18 mouse cellular contexts compared by ENCODE assay signal in genomic region chr13:44908790-44909189, GRCm38 (mm10).
A peak's percentile ranks its signal among the peaks of the same experiment; 100 is the strongest.
DNase-seq lines count a peak whose midpoint lies in the region; ATAC-seq and TF ChIP-seq lines count a peak whose summit lies in the region.
"Had no signal": no experiment of that assay in that cellular context is flagged by ENCODE, and none has a peak within 500 bp of the region (broad histone marks: within the 10 kb centered on the region; RNA-seq: fewer than 3 reads in every experiment).

No protein-coding gene starts in this region.

- no peak overlapping the region for H3K9ac ChIP-seq in hindbrain, postnatal 0 days (replicated peaks; ENCODE audit: low read length)
- no peak overlapping the region for H3K9ac ChIP-seq in hindbrain, embryonic 14.5 days
- no peak overlapping the region for H3K9ac ChIP-seq in lung, postnatal 0 days (replicated peaks; ENCODE audit: low read depth)
- no peak overlapping the region for H3K9ac ChIP-seq in embryonic facial prominence, embryonic 15.5 days
- H3K9ac ChIP-seq: forebrain, postnatal 0 days; limb, embryonic 15.5 days; neural tube, embryonic 12.5 days had no signal

- peaks cover 25% of the 10 kb centered on the region; the same call in 1 of the 2 replicates for H3K36me3 ChIP-seq in hindbrain, postnatal 0 days (ENCODE audit: insufficient read depth, low read length)
- peaks cover 93% of the 10 kb centered on the region for H3K36me3 ChIP-seq in hindbrain, embryonic 14.5 days (replicated peaks; ENCODE audit: control insufficient read depth, insufficient read depth)
- H3K36me3 ChIP-seq in lung, postnatal 0 days (ENCODE audit: insufficient read depth, low read length) = peaks cover 27% of the 10 kb centered on the region; the same call in 1 of the 2 replicates
- H3K36me3 ChIP-seq in embryonic facial prominence, embryonic 15.5 days = peaks cover 38% of the 10 kb centered on the region

- WGBS in hindbrain, postnatal 0 days = 22% methylated on average over 1 of the region's 1 CpGs
- 17% methylated on average over 1 of the region's 1 CpGs for WGBS in hindbrain, embryonic 14.5 days
- whole genome bisulfite sequencing in lung, postnatal 0 days = 29% methylated on average over 1 of the region's 1 CpGs
- 25% methylated on average over 1 of the region's 1 CpGs for WGBS in embryonic facial prominence, embryonic 15.5 days

- H3K4me1 ChIP-seq in hindbrain, postnatal 0 days (ENCODE audit: insufficient read depth, low read length) = peaks cover 15% of the 10 kb centered on the region
- H3K4me1 ChIP-seq in hindbrain, embryonic 14.5 days (replicated peaks; ENCODE audit: control insufficient read depth, insufficient read depth, low read length) = peaks cover 9% of the 10 kb centered on the region; the same call in 1 of the 2 replicates
- H3K4me1 ChIP-seq in lung, postnatal 0 days (ENCODE audit: insufficient read depth, low read depth, low read length) = peaks cover 7% of the 10 kb centered on the region; the same call in 1 of the 2 replicates
- peaks cover 47% of the 10 kb centered on the region for H3K4me1 ChIP-seq in embryonic facial prominence, embryonic 15.5 days

- no peak for ATAC-seq in hindbrain, postnatal 0 days
- ATAC-seq in hindbrain, embryonic 14.5 days (ENCODE audit: low FRiP score) = no peak
- ATAC-seq in lung, postnatal 0 days = no peak
- no peak for ATAC-seq in embryonic facial prominence, embryonic 15.5 days (ENCODE audit: insufficient number of reproducible peaks, low FRiP score, low TSS enrichment, low read depth)
- ATAC-seq: Patski had no signal

- no peaks in the 10 kb centered on the region for H3K27me3 ChIP-seq in hindbrain, postnatal 0 days (ENCODE audit: insufficient read depth, low read length)
- no peaks in the 10 kb centered on the region for H3K27me3 ChIP-seq in hindbrain, embryonic 14.5 days (ENCODE audit: control insufficient read depth, insufficient read depth, low read length)
- no peaks in the 10 kb centered on the region for H3K27me3 ChIP-seq in lung, postnatal 0 days (replicated peaks; ENCODE audit: insufficient read depth, low read length)
- H3K27me3 ChIP-seq in embryonic facial prominence, embryonic 15.5 days = no peaks in the 10 kb centered on the region
- H3K27me3 ChIP-seq: limb, embryonic 15.5 days; neural tube, embryonic 12.5 days; Patski had no signal

- H3K4me3 ChIP-seq in hindbrain, postnatal 0 days (ENCODE audit: low read length) = no peak overlapping the region
- H3K4me3 ChIP-seq in hindbrain, embryonic 14.5 days (replicated peaks; ENCODE audit: low read length) = no peak overlapping the region
- no peak overlapping the region for H3K4me3 ChIP-seq in lung, postnatal 0 days (ENCODE audit: low read depth, low read length)
- no peak overlapping the region for H3K4me3 ChIP-seq in embryonic facial prominence, embryonic 15.5 days (replicated peaks)
- H3K4me3 ChIP-seq: limb, embryonic 15.5 days; neural tube, embryonic 12.5 days had no signal

- no peak for TF ChIP-seq CTCF in hindbrain, postnatal 0 days (IDR thresholded peaks at IDR 0.05; ENCODE audit: low read depth)
- TF ChIP-seq CTCF in lung, postnatal 0 days (IDR thresholded peaks at IDR 0.05) = no peak

- TF ChIP-seq EP300 in lung, postnatal 0 days (IDR thresholded peaks at IDR 0.05) = no peak

- DNase-seq in heart, adult 11 months = peak; percentile 56
- no peak for DNase-seq in heart, adult 18-20 months
- no peak for DNase-seq in hindbrain, postnatal 0 days (ENCODE audit: low spot score)
- no peak for DNase-seq in hindbrain, embryonic 14.5 days (ENCODE audit: low spot score)
- peak; percentile 14 for DNase-seq in lung, postnatal 0 days (ENCODE audit: low spot score)
- no peak for DNase-seq in lung, postnatal 25 days (ENCODE audit: low spot score)
- no peak for DNase-seq in right cerebral cortex, postnatal 25 days
- DNase-seq: adrenal gland, postnatal 25 days; cerebellum, adult 2 months; forebrain, postnatal 0 days; kidney, adult 8-10 months; kidney, postnatal 25 days; lung, postnatal 10 days; thymus, postnatal 36 days had no signal

- H3K27ac ChIP-seq in hindbrain, postnatal 0 days = peak overlapping the region; percentile 8; the same call in 1 of the 2 replicates
- H3K27ac ChIP-seq in hindbrain, embryonic 14.5 days = no peak overlapping the region
- peak overlapping the region; percentile 26; the same call in 1 of the 2 replicates for H3K27ac ChIP-seq in lung, postnatal 0 days (ENCODE audit: low read length)
- H3K27ac ChIP-seq in embryonic facial prominence, embryonic 15.5 days (replicated peaks) = peak overlapping the region; percentile 86
- H3K27ac ChIP-seq: neural tube, embryonic 12.5 days had no signal

- no peak overlapping the region for H3K4me2 ChIP-seq in hindbrain, postnatal 0 days (ENCODE audit: low read depth, low read length)
- no peak overlapping the region for H3K4me2 ChIP-seq in hindbrain, embryonic 14.5 days (replicated peaks)
- H3K4me2 ChIP-seq in lung, postnatal 0 days (replicated peaks; ENCODE audit: low read depth, low read length) = no peak overlapping the region
- H3K4me2 ChIP-seq in embryonic facial prominence, embryonic 15.5 days (replicated peaks) = no peak overlapping the region
- H3K4me2 ChIP-seq: limb, embryonic 15.5 days; neural tube, embryonic 12.5 days had no signal

- H3K9me3 ChIP-seq in hindbrain, postnatal 0 days (ENCODE audit: low read length) = no peaks in the 10 kb centered on the region
- no peaks in the 10 kb centered on the region for H3K9me3 ChIP-seq in hindbrain, embryonic 14.5 days (ENCODE audit: control insufficient read depth, low read length)
- H3K9me3 ChIP-seq in lung, postnatal 0 days (ENCODE audit: low read length) = no peaks in the 10 kb centered on the region
- H3K9me3 ChIP-seq in embryonic facial prominence, embryonic 15.5 days (replicated peaks) = no peaks in the 10 kb centered on the region
- H3K9me3 ChIP-seq: limb, embryonic 15.5 days; neural tube, embryonic 12.5 days had no signal

Comparison
In these comparisons a context has a peak if more than half of its experiments do, and no peak if none do; other contexts are left out.
1. DNase-seq: peak in heart, adult 11 months (single experiment) and lung, postnatal 0 days (single experiment); none in heart, adult 18-20 months (0 of 2), hindbrain, postnatal 0 days (single experiment), hindbrain, embryonic 14.5 days (single experiment), lung, postnatal 25 days (single experiment) and right cerebral cortex, postnatal 25 days (single experiment).